Mouse (Mus musculus) ovary, postnatal 14 days (tissue): Measurements from ENCODE around the gene Eps8.

Source experiments
- DNase-seq: peaks from one replicate; pipeline ENCODE4 v3.0.0; 2022; ENCODE audit warnings: low spot score

Eps8 gene

DNA sequence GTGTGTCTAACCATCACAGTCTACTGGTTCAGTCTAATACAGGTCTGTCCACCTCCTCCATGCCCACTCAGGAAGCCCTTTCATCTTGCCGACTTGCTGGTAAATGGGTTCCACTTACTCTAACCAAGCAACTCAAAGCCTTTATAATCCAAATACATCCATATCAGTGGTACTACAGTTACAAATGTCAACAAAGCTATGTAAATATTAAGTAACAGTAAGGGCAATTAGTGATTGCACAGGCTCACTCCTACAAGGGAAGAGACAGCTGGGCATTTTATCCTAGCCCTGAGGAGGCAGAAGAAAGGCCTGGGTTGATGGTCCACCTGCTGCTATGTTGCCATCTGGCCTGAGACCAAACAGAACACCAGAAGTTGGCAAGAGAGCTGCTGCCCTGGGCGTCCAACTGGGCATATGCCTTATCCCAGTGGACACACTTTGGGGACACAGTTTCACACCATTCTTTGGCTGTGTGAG, 42.6 kb downstream of the Eps8 start:
- no peak for DNase-seq

DNA sequence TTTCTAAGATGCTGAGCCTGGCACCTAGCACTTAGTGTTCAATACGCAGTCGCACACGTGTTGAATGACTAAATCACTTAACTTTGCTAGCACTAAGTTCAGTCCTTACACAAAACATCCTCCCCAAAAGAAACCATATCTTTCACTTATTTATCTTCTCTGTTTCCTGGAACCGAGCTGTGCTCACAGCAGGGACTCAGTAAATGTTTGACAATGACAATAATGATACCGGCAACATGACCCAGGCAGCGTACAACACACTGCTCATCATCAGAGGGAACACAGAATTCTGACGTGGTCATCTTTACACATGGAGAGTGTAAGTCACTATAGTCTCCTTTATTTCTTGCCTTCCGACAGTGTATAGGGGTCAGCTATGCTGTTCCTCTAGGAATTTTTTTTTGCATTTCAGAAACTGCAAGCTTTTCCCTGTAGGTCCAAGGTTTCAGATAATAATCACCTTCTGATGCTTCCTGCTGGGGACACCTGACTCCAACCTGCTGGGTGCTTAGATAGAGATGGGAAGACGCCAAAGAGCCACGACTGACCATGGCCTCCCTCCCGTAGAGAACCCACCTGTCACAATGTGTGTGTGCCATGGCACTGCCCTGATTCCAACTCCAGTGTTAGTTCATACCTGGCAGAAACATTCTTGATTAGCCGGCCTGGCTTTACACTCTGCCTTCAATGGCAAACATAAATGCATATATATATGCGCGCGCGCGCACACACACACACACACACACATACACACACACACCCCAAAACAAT, 46.3 kb downstream of the Eps8 start:
- DNase-seq = no peak

DNA sequence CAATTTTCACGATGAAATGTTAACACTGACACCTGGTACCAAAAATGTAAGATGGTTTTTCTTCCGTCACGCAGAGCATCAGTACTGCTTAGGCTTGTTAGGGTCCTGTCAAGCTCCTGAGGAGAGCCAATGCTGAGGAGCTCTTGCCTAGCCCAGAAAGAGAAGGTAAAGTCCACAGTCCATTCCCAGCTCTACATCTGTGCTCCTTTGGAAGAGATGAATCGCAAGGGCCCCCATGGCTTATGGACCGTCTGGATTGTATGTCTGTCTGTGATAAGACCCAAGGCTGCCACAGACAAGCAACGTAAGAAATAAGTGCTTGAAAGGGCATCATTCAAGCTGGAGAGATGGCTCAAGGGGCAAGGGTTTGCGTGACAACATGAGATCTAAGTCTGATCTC, 48.1 kb downstream of the Eps8 start:
- no peak for DNase-seq

DNA sequence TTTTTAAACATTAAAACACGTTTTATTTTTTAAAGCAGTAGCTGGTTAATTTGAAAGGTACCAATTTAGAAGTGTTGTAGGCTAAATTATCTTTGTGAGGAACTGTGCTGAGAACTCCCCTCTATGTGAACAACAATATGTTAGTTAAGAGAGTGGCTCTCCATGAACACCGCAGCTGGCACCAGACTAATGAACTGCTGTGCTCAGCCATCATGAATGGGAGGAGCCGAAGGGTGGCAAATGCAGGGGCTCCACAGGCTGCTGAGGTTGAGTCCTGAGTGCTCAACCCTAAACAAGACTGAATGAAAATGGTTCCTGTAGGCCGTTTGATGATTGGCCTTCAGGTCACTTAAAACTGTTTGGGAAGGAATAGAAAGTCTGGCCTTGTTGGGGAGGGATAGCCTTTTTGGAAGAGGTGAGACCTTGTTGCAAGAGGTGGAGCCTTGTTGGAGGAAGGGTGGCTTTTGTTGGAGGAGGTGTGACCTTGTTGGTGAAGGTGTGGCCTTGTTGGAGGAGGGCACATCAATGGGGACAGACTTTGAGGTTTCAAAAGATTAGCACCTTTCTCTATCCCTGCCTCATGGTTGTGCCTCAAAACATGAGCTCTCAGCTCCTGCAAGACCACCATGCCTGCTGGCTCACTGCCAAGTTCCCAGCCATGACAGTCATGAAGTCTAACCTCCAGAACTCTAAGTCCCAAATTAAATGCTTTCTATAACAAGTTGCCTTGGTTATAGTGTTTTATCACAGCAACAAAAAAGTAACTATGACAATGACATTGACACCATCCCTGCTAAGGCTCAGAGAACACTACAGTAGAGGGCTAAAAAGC, 50.0 kb downstream of the Eps8 start:
- no peak for DNase-seq

DNA sequence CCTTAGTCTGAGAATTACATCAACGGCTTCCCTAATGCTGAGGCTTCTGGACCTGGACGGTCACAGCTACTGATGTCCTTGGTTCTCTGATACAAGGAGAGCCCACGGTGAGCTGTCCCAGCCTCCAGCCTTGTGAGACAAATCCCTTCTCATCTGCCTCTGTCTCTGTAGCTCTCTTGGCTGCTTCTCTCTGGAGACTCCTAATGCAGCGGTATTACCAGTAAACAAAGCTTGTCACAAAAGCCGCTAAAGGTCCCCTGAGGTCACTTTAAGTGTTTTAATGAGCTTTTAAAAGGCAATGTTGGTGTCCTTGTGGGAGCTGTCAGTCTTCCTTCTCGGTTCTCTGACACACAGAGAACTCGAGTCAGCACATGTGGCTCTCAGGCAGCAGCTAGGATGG, 56.4 kb downstream of the Eps8 start:
- no peak for DNase-seq

DNA sequence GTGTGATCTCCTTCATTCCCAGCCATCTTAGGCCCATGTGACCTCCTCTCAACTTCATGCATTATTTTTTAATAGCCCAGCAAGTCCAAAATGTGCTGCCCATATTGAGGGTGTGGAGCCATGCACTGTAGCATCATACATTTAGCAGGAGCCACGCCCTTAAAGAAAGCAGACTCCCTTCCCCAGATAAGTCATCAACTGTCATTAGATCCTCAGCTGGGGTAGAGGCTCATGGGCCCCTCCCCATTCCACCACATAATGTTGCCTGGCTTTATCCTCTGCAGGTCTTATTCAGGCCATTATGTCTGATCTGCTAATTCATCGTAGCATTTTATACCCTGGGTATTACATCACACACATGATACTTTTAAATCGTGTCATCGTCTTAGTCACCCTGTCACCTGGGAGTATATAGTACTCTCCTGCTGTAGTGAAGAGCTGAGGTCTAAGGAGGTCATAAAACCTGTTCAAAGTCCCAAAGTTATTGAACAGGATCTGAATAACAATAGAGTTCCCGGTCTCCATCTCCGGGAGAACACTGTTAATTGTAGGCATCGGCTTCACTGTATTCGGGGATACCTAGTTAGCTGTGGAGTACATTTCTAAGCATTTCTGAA, 57.1 kb downstream of the Eps8 start:
- DNase-seq = no peak

DNA sequence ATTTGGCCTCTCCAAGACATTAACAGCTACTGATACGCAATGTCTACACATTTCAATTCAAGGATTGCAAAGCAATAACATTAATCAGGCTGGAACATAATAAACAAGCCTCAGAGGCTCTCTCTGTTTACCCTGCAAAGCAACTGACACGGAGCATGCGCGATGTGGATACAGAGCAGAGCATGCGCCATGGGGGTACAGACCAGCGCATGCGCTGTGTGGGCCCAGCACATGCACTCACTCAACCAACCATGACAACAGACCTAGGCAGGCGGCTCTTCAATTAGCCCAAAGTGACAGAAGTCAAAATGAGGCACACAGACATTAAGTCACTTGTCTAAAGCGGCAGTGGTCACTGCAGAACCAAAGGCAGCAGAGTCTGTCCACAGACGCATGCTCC, 62.1 kb downstream of the Eps8 start:
- DNase-seq = no peak

DNA sequence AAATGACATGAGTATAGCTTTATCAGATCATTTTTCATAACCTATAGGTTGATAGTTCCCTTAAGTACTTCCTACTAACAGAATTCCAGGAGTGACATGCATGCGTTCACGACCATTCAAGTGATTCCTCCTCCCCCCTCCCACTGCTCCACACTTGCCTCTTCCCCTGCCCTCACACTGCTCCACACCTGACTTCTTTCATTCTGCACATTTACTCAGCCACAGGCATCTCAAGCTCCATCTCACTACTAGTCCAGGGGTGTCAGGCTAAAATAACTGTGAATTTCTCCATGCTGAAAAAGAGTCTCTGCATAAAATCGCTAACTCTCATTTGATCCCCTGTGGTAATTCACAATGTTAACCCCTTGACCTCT, 65.4 kb downstream of the Eps8 start:
- no peak for DNase-seq

DNA sequence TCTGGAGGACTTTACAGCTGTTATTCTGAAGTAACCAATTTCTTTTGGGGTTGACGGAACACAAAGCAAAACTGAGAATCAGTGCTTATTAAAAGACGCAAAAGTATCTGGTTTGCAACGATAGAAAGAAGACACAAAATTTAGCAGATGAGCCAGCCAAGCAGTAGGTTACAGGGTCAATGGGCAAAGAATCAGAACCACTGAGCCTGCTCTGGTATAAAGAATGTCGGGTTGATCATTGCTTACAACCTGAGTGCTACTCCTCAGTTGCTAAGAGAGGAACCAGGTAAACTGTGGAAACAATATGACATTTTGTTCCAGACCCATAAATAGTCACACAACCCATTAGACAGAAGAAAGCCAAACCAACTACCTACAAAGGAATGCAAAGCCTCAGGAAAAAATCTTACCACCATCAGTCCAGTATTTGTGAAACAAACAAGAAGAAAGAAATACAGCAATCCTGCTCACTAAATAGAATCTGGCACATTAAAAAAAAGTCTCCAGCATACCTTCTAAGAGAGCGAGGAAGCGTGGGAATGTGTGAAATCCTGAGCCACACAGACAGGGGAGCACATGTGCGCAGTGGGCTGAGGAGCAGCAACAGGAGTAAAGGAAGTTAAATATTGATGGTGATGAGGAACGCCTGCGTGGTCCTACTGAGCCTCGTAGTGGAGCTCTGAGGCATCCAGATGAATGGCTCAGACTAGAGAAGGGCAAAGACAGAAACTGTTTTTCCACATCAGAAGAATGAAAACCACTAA, 66.0 kb downstream of the Eps8 start:
- no peak for DNase-seq

DNA sequence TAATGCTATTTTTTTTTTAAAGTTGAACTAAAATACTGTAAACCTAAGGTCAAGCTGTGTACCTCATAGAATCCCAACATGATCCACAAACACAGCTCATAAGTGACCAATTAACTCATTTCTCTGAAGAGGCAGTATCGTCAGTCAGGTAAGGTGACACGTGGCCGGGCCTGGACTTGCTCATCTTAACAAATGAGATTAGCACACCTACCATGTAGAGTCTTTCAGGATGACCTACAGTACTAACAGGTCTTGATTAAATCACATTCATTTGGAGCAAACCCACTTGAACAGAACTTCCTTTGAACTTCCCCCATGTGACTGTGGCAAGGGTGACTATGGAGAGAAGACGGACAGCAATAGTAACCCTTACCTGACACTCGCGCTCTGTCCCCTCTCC, 66.8 kb downstream of the Eps8 start:
- DNase-seq = no peak

DNA sequence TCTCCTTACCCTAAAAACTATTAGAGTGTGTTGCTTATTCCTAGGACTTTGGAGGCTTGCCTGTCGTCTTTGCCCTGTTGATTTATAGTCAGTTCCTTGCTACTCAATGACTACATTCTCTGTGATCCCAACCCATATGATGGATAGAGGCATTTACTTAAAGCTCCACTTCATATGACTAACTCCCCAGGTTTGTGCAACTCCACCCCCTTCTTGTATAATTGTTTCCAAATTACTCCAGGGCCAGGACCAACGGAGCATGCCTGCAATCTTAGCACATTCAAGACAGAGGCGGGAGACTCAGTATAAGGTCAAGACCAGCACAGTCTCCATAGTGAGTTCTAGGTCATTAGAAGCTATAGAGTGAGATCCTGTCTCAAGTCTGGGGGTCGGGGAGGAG, 69.4 kb downstream of the Eps8 start:
- DNase-seq = no peak

DNA sequence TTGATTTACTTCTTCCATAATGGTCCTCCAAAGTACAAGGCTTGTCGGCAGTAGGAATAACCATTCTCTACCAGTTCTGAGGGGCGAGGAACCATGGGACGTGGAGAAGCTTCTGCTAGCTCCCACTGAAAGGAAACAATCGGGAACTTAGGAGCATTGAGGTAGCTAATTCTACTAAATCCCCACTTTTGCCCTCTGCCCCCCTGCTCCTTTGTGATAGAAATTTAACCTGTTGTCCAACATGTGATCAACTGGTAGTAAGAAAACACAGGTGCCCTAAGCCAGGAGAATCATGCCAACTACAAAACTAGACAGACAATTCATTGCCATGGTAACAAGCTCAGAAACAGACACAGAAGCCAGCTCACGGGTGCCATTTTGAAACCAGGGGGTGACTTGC, 71.6 kb downstream of the Eps8 start:
- DNase-seq = no peak

DNA sequence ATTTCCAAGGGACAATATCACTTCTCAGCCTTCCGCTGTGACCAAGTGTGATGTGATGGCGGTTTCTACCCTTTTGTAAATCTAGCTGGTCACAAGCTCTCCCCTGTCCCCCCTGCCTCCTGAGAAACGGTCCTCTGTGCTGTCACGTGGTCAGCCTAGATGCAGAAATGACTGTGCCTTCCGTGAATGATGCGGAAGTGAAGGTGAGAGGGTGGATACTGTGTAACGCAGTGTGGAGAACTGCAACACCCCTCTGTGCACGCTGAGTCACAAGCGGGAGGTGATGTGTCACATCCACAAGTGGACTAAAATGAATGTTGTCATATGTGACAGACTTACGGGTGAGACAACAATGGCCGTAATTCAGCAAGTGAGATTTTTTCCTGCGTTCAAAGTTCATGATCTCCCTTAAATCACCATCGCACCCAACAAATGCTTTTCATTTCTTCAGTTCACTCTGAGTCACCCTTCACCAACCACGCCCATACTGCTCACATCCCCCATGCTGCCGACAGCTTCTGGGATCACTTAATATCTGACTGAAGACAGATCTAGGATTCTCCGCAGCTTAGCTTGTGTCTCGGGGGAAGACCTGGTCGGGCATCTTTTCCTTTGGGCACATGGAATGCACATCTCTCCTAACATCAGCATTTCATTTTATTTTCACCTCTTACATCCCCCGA, 72.3 kb downstream of the Eps8 start:
- no peak for DNase-seq

DNA sequence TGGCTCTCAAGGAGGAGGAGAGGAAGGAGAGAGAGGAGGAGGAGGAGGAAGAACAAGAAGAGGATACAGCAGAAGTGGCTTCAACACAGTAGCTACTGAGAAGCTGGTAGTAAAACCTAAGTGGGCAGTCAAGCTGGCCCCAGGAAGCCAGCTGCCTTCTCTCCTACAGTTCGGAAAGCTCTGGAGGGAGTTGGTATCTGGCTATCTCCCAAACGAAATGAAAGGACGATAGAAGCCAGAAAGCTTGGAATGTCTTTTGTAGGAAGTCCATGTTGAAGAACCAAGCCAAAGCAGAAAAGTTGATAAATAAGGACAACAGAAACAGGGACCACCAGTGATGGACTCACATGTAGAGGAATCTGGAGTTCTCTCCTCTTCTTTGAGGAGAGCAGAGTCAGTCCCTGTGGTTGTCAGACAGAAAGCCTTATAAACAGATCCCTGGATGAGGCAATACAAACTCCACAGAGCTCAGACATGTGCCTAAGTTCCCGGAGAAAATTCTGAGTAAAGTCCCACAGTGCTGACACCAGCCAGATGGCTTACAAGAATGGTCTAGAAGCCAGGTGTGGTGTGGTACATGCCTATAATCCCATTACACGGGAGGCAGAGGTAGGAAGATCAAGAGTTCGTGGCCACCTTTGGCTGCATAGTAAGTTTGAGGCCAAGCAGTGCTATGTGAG, 73.2 kb downstream of the Eps8 start:
- no peak for DNase-seq

DNA sequence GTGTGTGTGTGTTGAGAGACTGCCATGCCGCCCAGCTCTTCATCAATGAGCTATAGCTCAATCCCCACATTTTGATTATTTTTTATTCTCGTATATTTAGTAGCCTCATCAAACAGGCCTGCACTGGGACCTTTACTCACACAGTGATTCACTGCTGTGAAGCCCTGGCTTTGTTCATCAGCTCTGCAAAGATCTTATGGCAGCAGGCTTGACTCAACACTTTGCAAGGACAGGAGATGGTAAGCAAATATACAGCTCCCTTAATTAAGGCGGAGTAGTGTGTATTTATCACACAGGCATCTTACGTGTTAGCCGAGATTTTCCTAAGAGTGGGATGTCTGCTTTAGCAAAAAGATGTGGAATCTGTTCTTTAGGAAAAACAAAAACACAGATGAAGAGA, 74.2 kb downstream of the Eps8 start:
- DNase-seq = no peak

DNA sequence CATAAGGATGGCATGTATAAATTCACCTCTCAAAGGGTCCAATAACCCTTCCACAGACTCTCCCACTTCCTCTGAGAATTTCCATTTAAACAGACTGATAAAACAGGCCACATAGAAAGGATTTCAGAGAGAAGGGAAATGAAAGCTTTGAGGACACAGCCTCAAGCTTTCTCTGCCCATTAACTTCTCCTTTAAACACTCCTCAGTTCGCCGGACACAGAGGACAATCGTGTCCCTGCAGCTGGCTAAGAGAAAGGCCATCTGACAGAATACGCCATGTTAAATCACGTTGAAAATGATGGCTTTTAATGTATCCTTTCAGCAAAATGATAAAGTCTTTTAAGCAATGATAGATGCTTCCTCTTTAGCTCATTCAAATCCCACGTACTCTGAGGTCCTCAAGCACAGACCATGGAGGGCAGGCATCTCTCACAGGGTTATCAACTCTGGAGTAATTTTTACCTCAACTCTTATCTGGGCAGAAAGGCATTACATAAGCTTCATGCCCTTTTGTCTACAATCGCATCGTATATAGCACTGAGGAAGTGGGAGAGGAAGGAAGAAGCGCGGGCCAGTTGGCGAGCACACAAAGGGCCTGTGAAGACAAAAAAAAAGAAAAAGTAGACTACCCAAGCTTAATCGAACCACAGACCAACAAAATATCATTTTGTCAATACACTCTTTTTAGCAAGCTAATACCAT, 77.9 kb downstream of the Eps8 start:
- DNase-seq = no peak

DNA sequence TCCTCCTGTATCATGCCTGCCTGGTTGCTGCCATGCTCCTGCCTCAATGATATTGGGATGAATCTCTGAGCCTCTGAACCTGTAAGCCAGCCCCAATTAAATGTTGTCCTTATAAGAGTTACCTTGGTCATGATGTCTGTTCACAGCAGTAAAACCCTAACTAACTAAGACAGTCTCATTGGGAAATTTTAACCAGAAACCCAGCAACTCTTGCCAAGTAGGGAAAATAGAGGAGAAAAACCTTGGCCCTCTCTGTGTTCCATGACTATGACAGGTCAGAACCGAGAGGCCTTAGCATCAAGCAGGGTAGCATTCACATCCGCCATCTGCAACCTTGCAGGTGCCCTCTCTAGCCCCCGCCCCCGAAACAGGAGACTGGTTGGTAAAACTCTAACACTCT, 78.6 kb downstream of the Eps8 start:
- DNase-seq = no peak

DNA sequence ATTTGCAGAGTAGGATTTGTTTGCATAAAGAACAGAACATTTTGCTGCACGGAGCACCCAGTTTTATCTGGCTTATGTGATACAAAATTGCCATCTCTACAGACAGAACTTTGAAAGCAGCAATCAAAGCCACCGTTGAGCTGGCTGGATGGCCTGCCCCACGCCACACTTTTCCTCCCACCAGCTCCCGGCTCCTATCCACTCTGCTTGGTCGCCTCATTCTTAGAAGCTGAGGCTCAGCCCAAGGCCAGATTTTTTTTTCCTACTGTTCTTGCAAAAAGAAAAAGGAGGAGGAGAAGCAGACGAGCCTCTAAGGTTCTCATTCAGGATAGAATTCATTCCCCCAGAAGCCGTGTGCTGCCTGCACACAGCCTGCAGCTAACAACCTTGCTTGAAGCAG, 80.8 kb downstream of the Eps8 start:
- no peak for DNase-seq

DNA sequence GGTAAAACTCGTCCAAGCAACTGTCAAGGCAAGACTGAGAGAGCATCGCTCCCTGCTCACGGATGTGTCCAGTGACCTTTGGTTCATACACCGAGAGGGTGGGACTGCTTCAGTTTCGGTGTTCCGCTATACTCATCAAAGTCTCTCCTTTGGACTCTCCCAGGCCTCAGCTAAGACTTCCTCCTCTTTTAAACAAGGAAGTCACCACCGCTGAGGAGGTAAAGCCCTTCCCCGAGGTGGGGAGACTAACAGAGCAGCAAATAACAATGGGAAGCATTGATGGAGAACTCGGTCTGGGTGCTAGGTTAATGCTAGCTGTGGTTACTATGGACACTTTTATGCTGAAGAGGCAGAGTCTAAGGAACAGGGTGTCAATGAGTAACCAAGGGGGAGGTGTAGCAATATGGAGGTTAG, 84.0 kb downstream of the Eps8 start:
- DNase-seq = no peak

DNA sequence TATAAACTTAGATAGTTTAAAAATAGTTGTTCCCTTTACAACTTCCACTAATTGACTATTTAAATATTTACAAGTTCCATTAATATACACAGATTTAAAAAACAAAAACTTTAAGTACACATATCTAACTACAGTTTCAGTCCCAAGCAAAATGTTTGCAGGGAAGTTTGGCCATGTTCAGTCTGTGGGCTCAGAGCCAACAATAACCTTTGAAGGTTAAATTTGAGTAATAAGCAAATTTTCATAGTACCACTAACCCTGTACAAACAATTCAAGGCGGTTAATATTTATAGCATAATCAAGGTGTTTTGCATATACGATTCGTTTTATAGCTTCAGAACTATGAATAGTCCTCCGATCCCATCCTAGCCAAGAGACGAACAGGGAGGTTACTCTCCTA, 84.7 kb downstream of the Eps8 start:
- no peak for DNase-seq

DNA sequence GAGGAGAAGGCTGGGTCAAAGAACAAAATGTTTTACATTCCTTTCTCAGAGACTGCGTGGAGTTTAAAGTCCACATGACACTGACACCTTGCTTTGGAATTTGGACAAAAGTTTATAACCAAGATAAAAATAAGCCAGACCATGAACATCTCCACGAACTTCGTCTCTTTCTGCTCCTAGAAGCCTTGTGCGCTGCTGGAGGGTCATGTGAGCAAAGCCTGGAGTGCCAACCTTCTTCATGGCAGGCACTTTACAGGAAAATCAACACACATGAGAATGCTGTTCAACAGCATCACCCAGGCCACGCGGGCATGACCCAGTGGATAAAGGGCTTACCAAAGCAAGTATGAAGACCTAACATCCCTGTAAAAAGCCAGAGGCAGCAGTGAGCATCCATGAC, 85.6 kb downstream of the Eps8 start:
- DNase-seq = no peak
